Mouse (Mus musculus): ENCODE measurements around the gene Ptrh2.

The Ptrh2 gene

DNA sequence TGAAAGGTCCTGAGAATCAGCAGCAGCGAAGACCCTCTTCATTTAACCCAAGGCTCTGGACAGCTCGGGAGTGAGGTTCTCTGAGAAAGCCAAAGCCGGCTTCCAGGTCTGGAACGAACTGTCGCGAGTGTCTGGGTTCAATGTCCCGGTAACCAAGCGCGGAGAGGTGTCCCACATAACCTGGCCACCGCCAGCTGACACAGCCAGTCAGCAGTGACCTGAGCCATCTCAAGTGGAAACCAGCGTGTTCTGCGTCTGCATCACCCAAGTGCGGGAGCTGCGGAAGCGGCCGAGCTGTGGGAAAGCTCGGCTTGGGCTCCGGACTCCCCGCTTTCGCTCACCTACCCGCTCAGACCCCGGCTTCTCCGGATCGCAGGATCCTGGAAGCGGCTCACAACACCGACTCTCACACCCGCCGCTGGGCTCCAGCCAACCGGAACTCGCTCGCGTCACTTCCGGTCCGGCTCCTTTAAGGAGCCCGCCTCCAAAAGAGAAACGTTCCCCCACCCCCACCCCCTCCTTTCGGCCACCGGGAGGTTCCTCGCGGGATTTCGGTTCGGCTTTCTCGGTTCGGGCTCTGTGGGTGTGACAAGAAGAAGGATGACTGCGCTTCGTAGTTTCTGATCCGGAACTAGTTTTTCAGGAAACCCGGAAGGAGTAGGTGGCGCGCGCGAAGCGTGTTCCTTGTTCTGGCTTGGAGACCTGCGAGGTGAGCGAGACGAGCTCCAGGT, at the start of gene Ptrh2, which contains the start of gene Vmp1:
Gene Ptrh2, plus strand, starts transcription at position 591 of the 731 bp plus-strand sequence.
Gene Vmp1, minus strand, starts transcription at position 442 of the 731 bp plus-strand sequence.
- DNase-seq (ENCODE audit: low spot score in 2 of 2): peak; percentile 89 to 95

DNA sequence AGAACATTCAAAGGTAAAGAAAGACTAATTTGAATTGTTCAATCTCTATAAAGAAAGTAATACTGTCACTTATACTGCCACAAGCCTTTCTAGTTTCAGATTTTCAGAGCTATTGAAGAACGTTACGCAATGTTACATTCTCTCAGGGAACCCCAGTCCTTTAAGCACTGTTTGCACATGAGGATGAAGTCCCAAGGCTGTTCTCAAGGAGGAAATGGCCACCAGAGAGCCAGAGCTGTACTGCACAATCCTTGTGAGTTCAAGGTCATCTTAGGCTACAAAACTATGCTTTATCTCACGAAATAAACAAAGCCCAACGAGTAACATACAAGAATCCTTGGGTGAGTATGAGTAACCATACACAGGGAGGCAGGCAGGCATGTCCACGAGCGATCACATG, 49.4 kb upstream of the Ptrh2 start:
- no peak for DNase-seq (ENCODE audit: low spot score in 2 of 2)

DNA sequence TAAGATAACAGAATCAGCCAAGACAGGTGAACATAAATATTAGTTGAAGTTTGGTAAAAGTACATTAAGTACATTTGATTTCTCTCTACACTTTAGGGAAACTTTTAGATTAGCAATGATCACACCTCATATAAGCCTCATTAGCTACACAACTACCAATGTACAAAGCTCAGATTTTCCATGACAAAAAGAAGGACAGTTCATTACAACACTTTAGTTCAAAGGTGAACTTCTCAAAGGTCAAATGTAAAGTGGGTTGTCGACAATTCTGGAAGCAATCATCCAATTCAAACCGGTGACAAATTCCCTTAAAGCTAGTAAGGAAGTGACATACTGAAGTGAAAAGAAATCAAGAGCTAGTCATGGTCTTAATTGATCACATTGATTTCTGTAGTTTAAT, 46.1 kb upstream of the Ptrh2 start:
- DNase-seq (ENCODE audit: low spot score in 2 of 2): no peak

- no peak for DNase-seq (ENCODE audit: low spot score in 2 of 2)
Observed at GRCm38 (mm10) chr11:86641714-86642113, 42.1 kb upstream of the Ptrh2 start.

DNA sequence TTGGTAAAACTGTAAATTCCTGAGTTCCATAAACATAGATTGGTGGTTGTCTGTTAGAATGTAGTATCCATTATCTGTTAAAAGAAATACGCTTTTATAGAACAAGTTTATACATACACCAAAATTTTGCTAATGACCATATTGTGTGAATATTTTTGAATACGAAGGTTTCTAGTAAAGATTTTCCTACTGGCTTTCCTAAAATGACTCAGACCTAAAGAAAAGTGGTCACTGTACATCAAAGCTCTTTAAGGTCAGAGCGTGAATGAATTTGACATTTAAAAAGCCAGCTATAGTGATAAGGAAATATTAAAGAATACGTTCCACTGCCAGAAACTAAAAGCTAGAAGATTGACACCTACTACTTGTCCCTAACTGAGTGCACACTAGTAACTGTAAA, 39.2 kb upstream of the Ptrh2 start:
- no peak for DNase-seq (ENCODE audit: low spot score in 2 of 2)

DNA sequence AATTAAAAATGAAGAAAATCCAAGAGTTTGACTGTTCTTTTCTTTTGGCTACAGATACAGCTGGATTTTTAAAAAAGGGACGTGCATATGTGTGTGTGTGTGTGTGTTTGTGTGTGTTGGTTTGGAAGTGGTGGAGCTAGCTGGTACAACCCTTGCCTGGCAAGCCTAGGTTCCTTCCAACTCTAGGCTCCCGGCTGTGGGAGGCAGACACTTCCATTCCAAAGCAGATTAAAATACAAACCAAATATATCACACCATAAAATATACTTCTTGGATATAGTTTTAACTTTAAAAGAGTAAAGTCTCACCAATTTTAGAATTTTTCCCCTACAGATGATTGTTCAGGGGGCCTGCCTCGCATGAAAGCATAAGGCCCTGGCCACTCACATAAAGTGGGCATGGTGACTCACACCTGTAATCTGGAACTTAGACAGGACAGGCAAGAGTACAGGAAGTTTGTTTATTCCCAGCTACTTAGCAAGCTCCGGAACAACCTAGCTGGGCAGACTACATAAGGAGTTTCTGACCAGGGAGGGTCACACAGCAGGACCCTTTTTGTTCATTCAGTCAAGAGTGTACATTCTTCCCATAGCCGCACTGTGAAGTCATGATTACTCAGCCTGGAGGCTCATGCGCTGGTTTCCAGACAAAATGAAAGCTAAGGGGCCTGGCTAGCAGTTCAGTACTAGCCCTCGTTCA, 37.5 kb upstream of the Ptrh2 start:
- DNase-seq (ENCODE audit: low spot score in 2 of 2): no peak

DNA sequence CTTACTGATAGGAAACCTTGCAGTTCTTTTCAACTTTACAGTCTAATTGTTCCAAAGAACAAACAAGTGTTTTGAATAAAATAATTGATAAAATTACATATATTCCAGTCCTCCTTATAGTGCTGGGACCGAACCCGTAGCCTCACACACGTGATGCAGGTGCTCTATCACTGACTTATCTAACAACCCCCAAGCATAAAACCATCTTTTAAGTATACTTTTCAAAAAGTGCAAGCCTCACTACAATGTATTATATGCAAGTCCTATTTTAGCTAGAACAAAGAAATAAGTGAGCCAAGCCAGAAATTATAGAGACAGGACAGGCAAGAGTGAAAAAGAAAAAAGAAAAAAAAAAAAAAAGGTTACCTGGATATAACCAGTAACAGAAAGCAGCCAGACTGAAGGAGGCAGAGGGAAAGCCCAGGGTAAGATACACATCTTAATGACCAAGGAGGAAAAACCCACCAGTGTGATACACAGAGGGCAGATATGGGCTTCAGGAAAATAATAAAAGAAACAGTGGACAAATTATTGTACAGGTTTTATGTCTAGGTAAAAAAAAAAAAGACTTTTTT, 36.8 kb upstream of the Ptrh2 start:
- no peak for DNase-seq (ENCODE audit: low spot score in 2 of 2)

DNA sequence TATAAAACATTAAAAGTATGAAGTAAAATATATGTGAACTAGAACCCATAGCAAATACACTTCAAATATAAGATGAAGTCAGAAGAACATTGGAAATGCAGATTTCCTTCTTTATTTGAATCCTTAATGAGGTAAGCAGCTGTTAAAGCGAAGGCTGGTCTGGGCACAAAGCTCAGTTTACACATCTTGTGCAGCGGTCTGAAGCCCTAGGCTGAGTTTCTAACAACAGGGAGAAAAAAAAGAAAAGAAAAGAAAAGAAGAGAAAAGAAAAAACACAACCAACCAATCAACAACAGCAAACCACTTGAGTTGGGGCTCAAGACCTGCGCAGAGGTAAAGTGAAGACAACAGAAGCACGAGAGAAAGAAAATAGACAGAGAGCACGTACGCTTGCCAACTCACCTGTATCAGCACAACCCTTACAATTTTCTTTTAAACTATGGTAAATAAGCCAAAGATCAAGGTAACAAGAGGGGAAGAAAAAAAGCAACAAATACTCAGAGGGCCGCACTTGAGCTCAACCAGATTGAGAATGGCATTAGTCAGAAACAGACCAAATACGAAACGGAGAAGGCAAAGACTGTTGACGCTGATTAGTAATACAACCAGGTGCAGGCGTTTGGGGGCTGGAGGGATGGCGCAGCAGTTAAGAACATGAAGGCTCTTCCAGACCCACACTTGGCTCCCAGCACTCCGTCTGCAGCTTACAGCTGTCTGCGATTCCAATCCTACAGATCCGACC, 35.9 kb upstream of the Ptrh2 start:
- DNase-seq (ENCODE audit: low spot score in 2 of 2): no peak

GRCm38 (mm10) chr11:86649542-86649941, 34.2 kb upstream of the Ptrh2 start:
- DNase-seq (ENCODE audit: low spot score in 2 of 2): no peak

DNA sequence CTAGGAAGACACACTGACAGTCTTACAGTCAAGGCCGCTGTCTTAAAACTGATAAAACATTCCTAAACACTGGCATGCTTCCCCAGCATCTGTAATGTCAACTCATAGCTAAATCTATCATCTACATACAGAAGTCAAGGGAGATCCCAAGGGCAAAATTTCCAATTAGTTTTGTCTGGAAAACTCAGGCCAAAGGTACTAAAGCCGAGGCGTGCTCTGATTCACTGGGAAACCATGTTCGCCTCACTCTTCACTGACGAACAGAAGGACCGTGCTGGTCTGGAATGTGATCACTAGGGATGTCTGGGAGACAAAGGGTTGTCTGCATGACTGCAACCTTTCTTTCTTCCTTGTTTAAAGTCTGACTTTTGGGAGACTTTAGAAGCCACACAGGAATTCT, 33.1 kb upstream of the Ptrh2 start:
- no peak for DNase-seq (ENCODE audit: low spot score in 2 of 2)

DNA sequence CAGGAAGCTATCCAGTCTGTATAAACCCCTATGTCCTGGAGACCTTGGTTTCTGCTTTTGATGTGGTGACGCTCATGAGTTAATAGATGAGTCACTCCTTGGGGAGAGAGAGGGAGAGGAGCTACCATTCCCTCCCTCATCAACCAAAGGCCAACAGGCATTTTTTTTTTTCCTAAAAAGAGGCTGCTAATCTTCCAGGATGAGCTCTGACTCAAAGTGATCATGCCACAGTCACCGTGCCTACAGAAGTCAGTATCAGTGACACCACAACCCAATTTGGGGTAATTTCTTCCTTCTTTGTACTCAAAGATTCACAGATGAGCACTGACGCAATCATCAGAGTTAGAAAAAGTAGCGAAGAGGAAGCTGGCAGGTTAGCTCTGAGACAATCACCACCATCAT, 31.2 kb upstream of the Ptrh2 start:
- no peak for DNase-seq (ENCODE audit: low spot score in 2 of 2)

GRCm38 (mm10) chr11:86653446-86653845, 30.3 kb upstream of the Ptrh2 start:
- peak; percentile 28 to 62 for DNase-seq (ENCODE audit: low spot score in 2 of 2)

- DNase-seq (ENCODE audit: low spot score in 2 of 2): no peak
Observed at GRCm38 (mm10) chr11:86654096-86654495, 29.7 kb upstream of the Ptrh2 start.

DNA sequence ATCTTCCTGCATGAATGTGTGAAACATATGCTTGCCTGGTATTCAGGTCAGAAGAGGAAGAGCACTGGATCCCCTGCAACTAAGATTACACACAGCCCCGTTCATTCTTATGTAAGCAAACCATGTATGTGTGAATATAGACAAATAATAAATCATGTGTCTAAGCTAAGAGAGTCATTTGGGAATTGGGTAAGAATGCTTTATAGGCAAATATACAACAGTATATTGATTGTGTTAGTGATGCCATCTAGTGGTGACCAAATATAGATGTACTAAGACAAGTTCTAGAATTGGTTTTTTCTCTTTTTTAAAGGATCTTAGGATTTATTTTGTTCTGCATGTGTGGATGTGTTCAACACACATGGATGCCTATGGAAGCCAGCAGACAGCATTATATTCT, 28.1 kb upstream of the Ptrh2 start:
- DNase-seq (ENCODE audit: low spot score in 2 of 2): no peak

DNA sequence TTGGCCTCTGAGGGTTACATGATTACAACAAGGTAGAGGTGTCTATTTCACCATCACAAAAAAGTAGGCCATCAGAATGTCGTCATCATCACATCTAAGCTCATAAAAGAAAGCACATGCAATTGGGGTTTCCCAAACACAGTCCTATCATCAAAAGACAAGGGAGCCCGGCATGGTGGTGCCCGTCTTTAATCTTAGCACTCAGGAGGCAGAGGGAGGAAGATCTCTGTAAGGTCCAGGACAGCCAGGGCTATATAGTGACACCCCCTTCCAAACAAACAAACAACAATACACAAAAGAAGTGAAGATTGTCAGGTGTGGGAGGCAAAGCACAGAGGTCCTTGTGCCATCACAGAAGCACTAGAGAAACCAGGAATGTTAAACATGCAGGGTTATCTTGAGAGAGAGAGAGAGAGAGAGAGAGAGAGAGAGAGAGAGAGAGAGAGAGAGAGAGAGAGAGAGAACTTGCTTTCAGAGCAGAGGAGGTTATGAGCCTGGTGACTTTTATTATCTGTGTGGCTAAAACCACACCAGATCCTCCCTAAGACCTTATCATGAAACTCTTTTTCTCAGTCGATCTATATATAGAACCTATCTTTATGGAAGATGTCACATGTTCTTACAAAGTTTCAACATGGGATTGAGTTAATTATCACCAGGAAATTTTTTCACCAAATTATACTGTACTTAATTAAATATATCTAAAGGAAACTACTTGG, 26.8 kb upstream of the Ptrh2 start:
- no peak for DNase-seq (ENCODE audit: low spot score in 2 of 2)

DNA sequence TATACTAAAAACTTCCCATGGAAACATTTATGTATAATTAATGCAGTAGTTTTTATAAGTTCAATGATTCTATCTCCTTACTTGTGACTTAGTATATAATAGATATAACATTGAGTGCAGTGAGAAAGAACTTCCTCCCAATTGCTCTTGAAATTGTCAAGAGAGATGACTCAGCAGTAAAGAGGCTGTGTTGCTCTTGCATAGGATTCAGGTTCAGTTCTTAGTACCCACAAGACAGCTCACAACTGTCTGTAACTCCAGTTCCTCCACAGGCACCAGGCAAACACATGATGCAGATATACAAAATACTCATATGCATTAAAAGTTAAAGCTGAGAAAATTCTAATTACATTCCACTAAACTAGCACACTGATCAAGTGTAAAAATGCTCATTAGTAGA, 25.9 kb upstream of the Ptrh2 start:
- DNase-seq (ENCODE audit: low spot score in 2 of 2): no peak

- DNase-seq (ENCODE audit: low spot score in 2 of 2): no peak
Observed at GRCm38 (mm10) chr11:86662986-86663895, 20.5 kb upstream of the Ptrh2 start.

DNA sequence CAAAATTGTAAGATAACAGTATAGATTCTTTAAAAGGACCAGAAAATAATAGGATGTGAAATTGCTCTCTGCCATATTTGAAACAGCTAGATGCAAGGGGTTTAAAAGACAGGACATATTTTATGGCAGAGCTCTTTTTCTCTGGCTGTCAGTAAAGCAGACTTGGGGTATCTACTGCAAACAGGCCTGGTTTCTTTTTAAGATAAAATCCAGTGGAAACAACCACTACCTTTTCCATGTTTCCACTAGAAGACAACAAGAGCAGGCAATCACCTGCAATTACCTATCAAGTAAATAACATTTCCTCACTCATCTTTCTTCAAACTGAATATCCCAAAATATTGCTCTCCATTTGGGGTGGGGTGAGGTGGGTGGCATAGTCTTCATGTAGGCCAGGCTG, 19.8 kb upstream of the Ptrh2 start:
- no peak for DNase-seq (ENCODE audit: low spot score in 2 of 2)

GRCm38 (mm10) chr11:86664406-86664805, 19.4 kb upstream of the Ptrh2 start:
- DNase-seq (ENCODE audit: low spot score in 2 of 2): no peak

DNA sequence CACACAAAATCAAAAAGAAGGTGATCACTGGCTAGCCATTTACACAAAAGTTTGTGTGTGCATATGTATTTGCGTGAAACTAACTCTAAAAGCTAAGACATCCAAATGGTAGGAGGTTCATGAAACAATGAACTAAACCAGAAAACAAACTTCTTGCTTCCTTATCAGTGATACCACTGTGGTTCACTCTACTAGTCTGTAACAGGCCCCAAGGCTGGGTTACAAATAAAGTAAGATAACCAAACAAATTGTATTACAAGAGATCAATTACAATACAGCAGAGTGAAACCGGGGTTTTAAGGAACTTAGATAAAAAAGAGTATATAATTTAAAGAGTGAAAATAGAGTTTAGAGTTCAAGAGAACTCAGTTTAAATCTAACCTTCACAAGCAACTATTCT, 16.2 kb upstream of the Ptrh2 start:
- no peak for DNase-seq (ENCODE audit: low spot score in 2 of 2)

DNA sequence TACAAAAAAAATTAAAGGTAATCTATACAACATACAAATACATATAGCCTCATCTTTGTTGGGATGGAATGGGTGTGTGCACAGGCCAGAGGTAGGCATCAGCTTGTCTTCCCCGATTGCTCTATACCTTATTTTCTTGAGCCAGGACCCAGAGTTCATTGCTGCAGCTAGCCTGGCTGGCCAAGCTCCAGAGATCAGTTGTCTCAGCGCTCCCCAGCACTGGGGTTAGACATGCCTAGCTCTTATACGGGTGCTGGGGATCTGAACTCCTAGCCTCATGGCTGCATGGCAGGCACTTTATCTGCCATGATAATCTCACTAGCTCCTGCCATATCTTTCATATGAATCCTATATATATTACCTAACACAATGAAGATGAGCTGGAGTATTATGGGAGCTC, 15.6 kb upstream of the Ptrh2 start:
- DNase-seq (ENCODE audit: low spot score in 2 of 2): no peak

Measured in urinary bladder, postnatal 4 days (tissue).